Mouse (Mus musculus): Measurements from ENCODE around the gene Chl1. TPM values are rescaled to one million over a fixed set of nuclear protein-coding genes. Genes with fewer than 3 reads are reported as not detected.

The Chl1 gene
- total and polyA plus RNA-seq, 2 experiments from 2014 or later = 3.2 TPM; not detected in 1

DNA sequence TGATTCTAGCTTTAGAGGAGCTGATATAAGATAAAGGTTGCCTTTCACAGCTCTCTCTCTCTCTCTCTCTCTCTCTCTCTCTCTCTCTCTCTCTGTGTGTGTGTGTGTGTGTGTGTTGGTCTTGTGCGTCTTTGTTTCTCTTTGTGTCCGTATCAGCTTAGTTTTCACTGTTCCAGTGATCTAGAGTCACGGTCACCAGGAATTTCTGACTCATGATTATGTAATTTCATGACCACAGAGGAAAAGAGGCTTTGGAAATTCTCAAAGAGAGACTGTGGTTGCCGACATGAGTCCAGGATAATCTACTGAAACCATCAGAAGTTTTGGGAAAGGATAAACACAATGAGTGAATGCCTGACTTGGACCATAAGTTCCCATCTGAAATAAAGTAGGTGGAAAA lies 110.5 kb downstream of the Chl1 start:
- 45% methylated on average over 4 of the region's 4 CpGs for WGBS
- TF ChIP-seq EP300 (IDR thresholded peaks at IDR 0.05; ENCODE audit: low read depth) = no peak
- no peak for TF ChIP-seq CTCF (IDR thresholded peaks at IDR 0.05; ENCODE audit: low read depth)
- Histone ChIP-seq H3K4me2 (ENCODE audit: low read depth, low read length) (no peak overlapping the region), H3K9me3 (replicated peaks; ENCODE audit: control insufficient read depth, low read length) (no peaks in the 10 kb centered on the region), H3K4me1 (ENCODE audit: control insufficient read depth, insufficient read depth) (no peaks in the 10 kb centered on the region), H3K4me3 (ENCODE audit: low read depth, low read length) (no peak overlapping the region), H3K9ac (replicated peaks; ENCODE audit: low read depth, low read length) (no peak overlapping the region), H3K27ac (ENCODE audit: low read depth) (no peak overlapping the region), H3K27me3 (ENCODE audit: control insufficient read depth, insufficient read depth, low read length) (no peaks in the 10 kb centered on the region), H3K36me3 (replicated peaks; ENCODE audit: control insufficient read depth, insufficient read depth, low read length) (no peaks in the 10 kb centered on the region)
- no peak for DNase-seq (ENCODE audit: low spot score)
- ATAC-seq (ENCODE audit: insufficient read depth, low read depth) = no peak

DNA sequence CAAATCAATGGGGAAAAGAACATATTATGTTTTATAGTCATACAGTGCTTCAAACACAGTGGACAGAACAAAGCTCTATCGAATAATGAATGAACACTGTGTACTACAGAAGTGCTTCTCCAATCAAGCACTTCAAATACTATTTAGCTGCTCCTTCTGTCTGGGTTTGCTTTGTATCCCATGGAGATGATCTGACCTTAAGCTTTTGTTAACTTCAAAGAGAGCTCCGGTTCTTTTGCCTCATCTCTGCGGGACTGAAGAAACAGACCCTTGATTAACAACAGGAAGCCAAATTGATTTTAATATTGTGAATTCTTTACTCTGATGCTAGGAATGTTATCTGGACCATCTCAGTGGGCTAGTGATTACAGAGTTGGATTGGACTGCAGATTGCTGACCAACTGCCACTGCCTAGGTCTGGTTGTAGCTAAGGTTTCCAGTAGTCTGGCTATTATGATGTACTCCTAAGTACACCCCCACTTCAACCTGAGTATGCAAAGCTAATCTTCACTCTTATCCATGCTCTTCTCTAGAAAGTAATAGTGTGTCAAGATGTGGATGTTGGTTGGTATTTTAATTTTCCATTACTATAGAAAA lies 111.8 kb downstream of the Chl1 start:
- TF ChIP-seq CTCF (IDR thresholded peaks at IDR 0.05; ENCODE audit: low read depth) (no peak), EP300 (IDR thresholded peaks at IDR 0.05; ENCODE audit: low read depth) (no peak)
- no peak for ATAC-seq (ENCODE audit: insufficient read depth, low read depth)
- no peak overlapping the region for H3K9ac ChIP-seq (replicated peaks; ENCODE audit: low read depth, low read length)
- H3K9me3 ChIP-seq (replicated peaks; ENCODE audit: control insufficient read depth, low read length) = no peaks in the 10 kb centered on the region
- DNase-seq (ENCODE audit: low spot score) = no peak
- no peaks in the 10 kb centered on the region for H3K27me3 ChIP-seq (ENCODE audit: control insufficient read depth, insufficient read depth, low read length)
- H3K27ac ChIP-seq (ENCODE audit: low read depth) = no peak overlapping the region
- no peaks in the 10 kb centered on the region for H3K4me1 ChIP-seq (ENCODE audit: control insufficient read depth, insufficient read depth)
- no peak overlapping the region for H3K4me2 ChIP-seq (ENCODE audit: low read depth, low read length)
- WGBS = 70% methylated on average over 3 of the region's 3 CpGs
- H3K36me3 ChIP-seq (replicated peaks; ENCODE audit: control insufficient read depth, insufficient read depth, low read length) = no peaks in the 10 kb centered on the region
- no peak overlapping the region for H3K4me3 ChIP-seq (ENCODE audit: low read depth, low read length)

- H3K9me3 ChIP-seq (replicated peaks; ENCODE audit: control insufficient read depth, low read length) = no peaks in the 10 kb centered on the region
- no peaks in the 10 kb centered on the region for H3K36me3 ChIP-seq (replicated peaks; ENCODE audit: control insufficient read depth, insufficient read depth, low read length)
- H3K4me1 ChIP-seq (ENCODE audit: control insufficient read depth, insufficient read depth) = no peaks in the 10 kb centered on the region
- no peak overlapping the region for H3K9ac ChIP-seq (replicated peaks; ENCODE audit: low read depth, low read length)
- WGBS = 32% methylated on average over 3 of the region's 3 CpGs
- no peak overlapping the region for H3K27ac ChIP-seq (ENCODE audit: low read depth)
- no peak overlapping the region for H3K4me2 ChIP-seq (ENCODE audit: low read depth, low read length)
- no peak for ATAC-seq (ENCODE audit: insufficient read depth, low read depth)
- no peak overlapping the region for H3K4me3 ChIP-seq (ENCODE audit: low read depth, low read length)
- TF ChIP-seq CTCF (IDR thresholded peaks at IDR 0.05; ENCODE audit: low read depth) (no peak), EP300 (IDR thresholded peaks at IDR 0.05; ENCODE audit: low read depth) (no peak)
- H3K27me3 ChIP-seq (ENCODE audit: control insufficient read depth, insufficient read depth, low read length) = no peaks in the 10 kb centered on the region
- DNase-seq (ENCODE audit: low spot score) = no peak
Measured at GRCm38 (mm10) chr6:103632856-103633255, 122.5 kb downstream of the Chl1 start.

- no peak overlapping the region for H3K4me2 ChIP-seq (ENCODE audit: low read depth, low read length)
- ATAC-seq (ENCODE audit: insufficient read depth, low read depth) (no peak), DNase-seq (ENCODE audit: low spot score) (no peak)
- no peaks in the 10 kb centered on the region for H3K9me3 ChIP-seq (replicated peaks; ENCODE audit: control insufficient read depth, low read length)
- TF ChIP-seq CTCF (IDR thresholded peaks at IDR 0.05; ENCODE audit: low read depth) (no peak), EP300 (IDR thresholded peaks at IDR 0.05; ENCODE audit: low read depth) (no peak)
- H3K4me1 ChIP-seq (ENCODE audit: control insufficient read depth, insufficient read depth) = no peaks in the 10 kb centered on the region
- H3K27me3 ChIP-seq (ENCODE audit: control insufficient read depth, insufficient read depth, low read length) = no peaks in the 10 kb centered on the region
- no peak overlapping the region for H3K4me3 ChIP-seq (ENCODE audit: low read depth, low read length)
- H3K27ac ChIP-seq (ENCODE audit: low read depth) = no peak overlapping the region
- WGBS = 81% methylated on average over 1 of the region's 1 CpGs
- no peaks in the 10 kb centered on the region for H3K36me3 ChIP-seq (replicated peaks; ENCODE audit: control insufficient read depth, insufficient read depth, low read length)
- no peak overlapping the region for H3K9ac ChIP-seq (replicated peaks; ENCODE audit: low read depth, low read length)
Measured at GRCm38 (mm10) chr6:103656778-103657177, 146.4 kb downstream of the Chl1 start.

DNA sequence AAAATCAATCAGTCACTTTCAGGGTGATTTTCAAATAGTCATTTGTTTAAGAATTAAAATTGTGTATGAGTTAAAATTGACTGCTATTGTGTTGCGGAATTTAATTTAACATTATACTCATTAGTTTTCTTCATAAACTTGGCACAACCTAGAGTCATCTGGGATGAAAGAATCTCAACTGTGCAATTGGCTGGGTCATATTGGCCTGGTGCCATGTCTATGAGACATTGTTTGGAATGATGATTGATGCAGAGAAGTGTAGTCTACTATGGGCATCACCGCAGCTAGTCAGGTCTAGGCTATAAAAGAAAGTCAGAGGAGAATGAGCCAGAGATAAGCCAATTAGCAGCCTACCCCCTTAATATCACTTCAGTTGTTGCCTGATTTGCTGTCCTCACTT lies 148.8 kb downstream of the Chl1 start:
- ATAC-seq (ENCODE audit: insufficient read depth, low read depth) (no peak), DNase-seq (ENCODE audit: low spot score) (no peak)
- no peak overlapping the region for H3K27ac ChIP-seq (ENCODE audit: low read depth)
- 79% methylated on average over 2 of the region's 2 CpGs for WGBS
- H3K9ac ChIP-seq (replicated peaks; ENCODE audit: low read depth, low read length) = no peak overlapping the region
- no peak overlapping the region for H3K4me3 ChIP-seq (ENCODE audit: low read depth, low read length)
- H3K4me1 ChIP-seq (ENCODE audit: control insufficient read depth, insufficient read depth) = no peaks in the 10 kb centered on the region
- no peaks in the 10 kb centered on the region for H3K36me3 ChIP-seq (replicated peaks; ENCODE audit: control insufficient read depth, insufficient read depth, low read length)
- H3K27me3 ChIP-seq (ENCODE audit: control insufficient read depth, insufficient read depth, low read length) = no peaks in the 10 kb centered on the region
- no peak overlapping the region for H3K4me2 ChIP-seq (ENCODE audit: low read depth, low read length)
- H3K9me3 ChIP-seq (replicated peaks; ENCODE audit: control insufficient read depth, low read length) = no peaks in the 10 kb centered on the region
- TF ChIP-seq EP300 (IDR thresholded peaks at IDR 0.05; ENCODE audit: low read depth) (no peak), CTCF (IDR thresholded peaks at IDR 0.05; ENCODE audit: low read depth) (no peak)

DNA sequence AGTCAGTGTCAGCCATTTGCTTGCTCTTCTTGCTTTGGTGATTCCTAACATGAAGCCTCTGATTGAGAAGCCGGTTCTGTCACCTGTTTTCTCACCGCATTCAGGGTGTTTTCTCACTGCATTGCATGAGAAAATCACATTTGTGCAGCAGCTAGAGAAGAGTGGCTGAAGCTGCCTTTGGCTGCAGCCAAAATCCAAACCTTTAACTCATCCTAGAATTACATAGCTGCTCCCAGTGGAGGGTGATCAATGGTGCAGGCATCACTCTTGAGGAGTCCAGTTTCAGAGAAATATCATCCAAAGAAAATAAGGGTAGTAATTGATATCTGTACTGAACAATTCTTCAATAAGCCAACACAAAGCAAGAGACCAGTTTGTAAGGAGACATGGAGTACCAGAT lies 154.8 kb downstream of the Chl1 start:
- 68% methylated on average over 2 of the region's 2 CpGs for WGBS
- Histone ChIP-seq H3K9ac (replicated peaks; ENCODE audit: low read depth, low read length) (no peak overlapping the region), H3K4me1 (ENCODE audit: control insufficient read depth, insufficient read depth) (no peaks in the 10 kb centered on the region), H3K27me3 (ENCODE audit: control insufficient read depth, insufficient read depth, low read length) (no peaks in the 10 kb centered on the region), H3K27ac (ENCODE audit: low read depth) (no peak overlapping the region), H3K9me3 (replicated peaks; ENCODE audit: control insufficient read depth, low read length) (no peaks in the 10 kb centered on the region), H3K4me3 (ENCODE audit: low read depth, low read length) (no peak overlapping the region), H3K4me2 (ENCODE audit: low read depth, low read length) (no peak overlapping the region), H3K36me3 (replicated peaks; ENCODE audit: control insufficient read depth, insufficient read depth, low read length) (no peaks in the 10 kb centered on the region)
- no peak for DNase-seq (ENCODE audit: low spot score)
- no peak for TF ChIP-seq CTCF (IDR thresholded peaks at IDR 0.05; ENCODE audit: low read depth)
- ATAC-seq (ENCODE audit: insufficient read depth, low read depth) = no peak
